Mouse (Mus musculus) lung, postnatal 25 days (tissue): ENCODE data around the gene Wdr31.

Experiments
- DNase-seq: peaks from one replicate; pipeline ENCODE4 v3.0.0; 2022; ENCODE audit warnings: low spot score

Gene Wdr31

DNA sequence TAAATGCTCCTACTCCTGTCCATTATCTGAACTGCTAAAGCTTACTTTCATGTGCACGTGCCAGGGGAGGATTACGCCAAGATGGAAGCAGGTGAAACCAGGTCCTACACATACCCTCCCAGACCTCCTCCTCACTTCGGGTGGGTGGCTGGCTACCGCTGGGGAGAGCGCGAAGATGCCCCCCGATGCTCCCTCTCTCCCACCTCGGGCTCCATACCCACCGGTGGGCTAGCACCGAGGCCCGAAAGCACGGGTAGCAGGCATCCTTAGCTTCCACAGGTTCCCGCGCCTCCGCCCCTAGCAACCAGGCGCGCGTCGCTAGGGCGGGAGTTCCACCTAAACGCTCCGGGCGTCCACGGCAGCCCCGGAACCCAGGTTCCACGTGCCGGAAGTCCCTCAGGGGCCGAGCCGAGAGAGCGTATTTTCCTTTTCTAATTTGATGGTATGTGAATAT, at the start of gene Wdr31:
Gene Wdr31, minus strand, starts transcription at position 299 of the 454 bp plus-strand sequence.
- peak; percentile 73 for DNase-seq

DNA sequence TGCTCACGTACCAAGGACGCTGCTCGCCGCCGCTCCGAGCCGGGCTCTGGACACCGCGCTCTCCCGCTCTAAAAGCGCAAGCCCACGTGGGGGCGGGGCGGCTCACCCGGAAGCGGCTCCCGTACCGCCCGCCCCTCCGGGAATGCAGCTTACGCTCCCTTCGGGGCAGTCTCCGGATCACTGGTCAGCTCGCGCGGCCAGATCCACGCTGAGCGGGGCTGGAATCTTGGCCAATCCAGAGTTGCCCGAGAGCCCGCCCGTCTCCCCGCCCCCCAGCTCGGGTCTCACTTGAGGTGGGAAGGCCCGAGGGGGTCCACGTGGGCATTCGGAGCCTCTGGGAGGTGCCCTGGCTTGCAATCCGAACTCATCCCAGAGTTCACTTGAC, 49.1 kb upstream of the Wdr31 start, which contains the start of gene Alad:
Gene Alad, minus strand, starts transcription at position 70 of the 385 bp plus-strand sequence.
- peak; percentile 88 for DNase-seq

DNA sequence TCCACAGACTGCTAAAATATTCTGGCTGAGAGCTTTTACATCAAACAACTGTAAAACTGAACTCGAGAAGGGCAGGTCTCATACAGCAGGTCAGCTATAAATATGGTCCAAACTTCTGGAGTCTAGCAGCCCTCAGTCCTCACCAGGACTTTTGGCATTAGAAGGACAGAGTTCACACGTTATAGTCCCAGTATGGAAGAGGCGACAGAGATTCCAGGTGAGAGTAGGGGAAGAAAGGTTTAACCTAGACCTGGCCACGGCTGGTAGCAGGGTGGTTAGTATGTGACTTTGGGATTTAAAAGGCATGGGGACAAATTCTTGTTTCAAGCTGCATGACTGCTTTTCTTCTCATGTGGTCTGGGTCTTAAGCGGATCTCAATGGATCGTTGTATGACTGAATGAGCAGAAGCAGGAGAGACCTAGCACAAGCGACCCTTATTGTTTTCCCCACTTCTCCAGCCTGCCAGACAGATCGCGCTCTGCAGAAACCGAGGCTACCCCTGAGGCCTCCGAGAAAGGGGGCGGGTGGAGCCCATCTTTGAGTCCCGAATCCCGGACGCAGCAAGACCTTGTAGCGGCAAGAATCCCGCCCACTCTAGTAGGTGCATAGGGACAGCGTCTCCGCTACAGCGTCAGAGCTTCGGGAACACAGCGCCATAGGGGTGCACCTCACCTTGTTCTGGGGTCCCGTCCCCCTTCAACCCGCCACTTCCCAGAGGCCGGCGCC, 48.6 kb upstream of the Wdr31 start:
- DNase-seq: no peak

DNA sequence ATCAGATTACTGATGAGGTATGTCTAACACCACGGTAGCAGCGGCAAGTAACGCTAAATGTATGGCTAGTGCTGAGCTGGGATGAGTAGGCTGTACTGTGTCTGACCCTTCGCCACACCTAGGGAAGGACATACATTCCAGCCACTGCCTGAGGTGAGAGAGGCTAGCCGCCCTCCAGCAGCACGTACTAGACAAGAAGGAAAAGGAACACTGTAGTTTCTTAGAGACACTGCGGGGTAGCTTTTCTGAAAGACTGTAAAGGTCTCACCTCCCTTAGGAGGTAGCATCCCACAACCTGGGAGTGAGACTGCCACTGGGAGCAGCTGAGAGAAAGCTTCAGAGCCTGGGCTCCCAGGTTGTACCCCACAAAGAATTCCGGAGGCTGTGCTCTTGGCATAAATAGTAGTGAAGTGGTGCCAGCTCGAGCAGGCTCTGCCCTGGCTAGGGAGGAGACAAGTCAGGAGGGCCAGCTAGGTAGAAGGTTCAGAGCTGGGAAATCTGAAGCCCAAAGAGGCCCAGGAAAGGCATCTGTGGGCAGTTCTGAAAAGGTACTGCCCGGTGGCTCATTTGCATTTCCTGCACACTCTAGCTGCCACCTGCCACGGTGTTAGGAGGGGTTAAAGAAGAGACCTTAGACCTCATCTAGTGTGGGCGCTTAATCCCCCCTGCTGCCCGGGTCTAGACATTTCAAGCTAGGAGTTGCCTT, 47.9 kb upstream of the Wdr31 start:
- DNase-seq: peak; percentile 64

DNA sequence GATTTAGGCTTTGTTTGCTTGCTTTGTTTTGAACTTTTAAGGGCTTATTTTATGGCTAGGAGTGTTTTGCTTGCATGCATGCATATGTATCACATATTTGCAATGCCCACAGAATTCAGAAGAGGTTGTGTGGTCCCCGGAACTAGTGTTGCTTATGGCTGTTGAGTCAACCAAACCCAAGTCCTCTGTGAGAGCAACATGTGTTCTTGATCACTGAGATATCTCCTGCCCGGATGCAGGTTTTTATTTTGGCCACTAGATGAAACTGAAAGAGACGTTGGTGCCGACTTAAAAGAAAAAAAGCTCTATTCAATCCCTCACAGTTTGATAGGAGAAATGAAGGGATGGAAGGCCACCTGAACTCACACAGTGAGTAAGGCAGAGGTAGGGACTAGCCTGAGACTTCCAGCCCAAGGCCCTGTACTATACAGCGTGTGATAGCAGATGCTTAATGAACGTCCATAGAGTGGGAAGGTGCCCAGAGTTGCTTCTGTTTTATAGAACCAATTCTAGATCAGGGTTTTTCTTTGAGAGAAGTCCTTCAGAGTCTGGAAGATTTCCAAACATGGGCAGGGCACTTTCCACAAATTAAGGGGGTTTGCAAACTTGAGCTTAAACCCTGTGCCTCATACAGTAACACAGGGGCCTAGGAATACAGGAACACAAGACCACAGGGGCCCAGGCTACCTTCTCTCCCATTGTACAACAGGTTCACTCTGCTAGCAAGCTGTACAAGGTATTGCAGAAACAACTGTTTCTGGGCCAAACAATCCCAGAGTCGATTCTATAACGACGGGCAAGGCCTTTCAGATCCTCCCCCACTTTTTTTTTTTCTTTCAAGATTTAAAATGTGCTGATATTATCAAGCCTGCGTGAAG, 47.1 kb upstream of the Wdr31 start:
- no peak for DNase-seq

DNA sequence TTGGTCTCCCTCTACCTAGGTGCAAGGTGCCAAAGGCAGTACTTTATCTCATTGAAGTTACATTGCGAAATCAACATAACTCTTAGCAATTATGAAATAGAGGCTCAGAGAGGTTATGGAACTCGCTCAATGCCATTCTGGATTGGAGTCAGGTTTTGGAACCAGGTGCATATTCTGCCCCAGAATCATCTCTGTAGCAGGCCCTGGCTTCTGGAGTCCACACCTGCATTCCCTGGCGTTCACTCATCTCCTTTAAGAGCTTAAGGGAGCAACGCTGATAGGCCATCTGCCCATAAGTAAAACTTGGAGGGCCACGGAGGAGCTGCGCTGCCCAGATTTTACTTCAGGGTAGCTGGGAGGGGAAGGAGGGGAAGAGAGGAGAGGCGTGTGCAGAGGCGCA, 46.4 kb upstream of the Wdr31 start:
- peak; percentile 77 for DNase-seq

DNA sequence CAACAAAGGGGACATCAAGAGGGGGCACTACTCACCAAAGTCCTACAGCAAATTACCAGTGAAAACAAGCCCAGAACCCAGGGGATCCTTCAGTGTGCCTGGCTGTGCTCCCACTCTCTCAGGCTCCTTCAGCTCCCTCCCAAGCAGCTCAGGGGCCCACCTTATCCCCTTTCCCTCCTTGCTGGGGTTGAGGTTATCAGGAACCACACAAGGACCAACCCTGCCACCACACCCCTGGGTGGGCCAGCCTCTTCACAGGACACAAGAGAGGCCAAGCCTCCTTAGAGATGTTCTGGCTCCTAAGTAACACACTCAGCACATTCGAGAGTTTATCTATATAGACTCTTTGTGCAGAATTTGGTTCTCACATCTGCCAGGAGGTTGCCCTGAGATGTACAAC, 45.9 kb upstream of the Wdr31 start:
- DNase-seq: no peak

DNA sequence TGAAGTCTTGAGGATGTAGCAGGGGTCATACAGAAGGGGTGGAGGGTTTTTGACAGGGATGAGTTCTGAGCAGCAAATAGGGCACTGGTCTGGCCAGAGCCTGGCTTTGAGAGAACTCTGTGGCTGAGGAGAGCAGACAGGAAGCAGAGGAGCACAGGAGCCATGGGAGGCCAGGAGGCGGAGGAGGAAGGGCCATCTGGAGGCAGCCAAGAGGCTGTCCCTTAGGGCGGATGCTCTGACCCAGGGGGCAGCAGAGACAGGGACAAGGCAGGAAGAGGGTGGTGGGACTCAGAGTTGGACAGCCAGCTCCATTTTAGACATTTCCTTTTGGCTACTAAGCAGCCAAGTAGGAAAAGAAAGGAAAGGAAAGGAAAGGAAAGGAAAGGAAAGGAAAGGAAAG, 45.4 kb upstream of the Wdr31 start:
- DNase-seq: peak; percentile 66

DNA sequence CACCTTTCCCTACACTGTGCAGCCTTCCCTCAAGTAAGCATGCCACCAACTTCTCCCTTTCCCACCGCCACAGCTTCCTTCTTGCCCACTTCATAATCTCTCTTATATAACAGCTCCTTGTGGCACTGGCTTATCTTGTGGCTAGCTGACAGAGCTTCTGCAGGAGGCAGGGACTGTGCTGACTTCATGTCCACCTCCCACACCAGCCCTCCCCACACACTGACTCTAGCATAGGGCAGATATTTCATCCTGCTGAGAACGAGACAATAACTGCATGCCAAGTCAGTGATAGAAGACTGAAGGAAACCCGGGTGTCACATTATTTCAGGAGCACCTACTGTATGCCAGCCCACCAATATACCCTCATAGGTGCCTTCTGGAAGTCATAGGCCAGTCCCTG, 44.8 kb upstream of the Wdr31 start:
- no peak for DNase-seq

DNA sequence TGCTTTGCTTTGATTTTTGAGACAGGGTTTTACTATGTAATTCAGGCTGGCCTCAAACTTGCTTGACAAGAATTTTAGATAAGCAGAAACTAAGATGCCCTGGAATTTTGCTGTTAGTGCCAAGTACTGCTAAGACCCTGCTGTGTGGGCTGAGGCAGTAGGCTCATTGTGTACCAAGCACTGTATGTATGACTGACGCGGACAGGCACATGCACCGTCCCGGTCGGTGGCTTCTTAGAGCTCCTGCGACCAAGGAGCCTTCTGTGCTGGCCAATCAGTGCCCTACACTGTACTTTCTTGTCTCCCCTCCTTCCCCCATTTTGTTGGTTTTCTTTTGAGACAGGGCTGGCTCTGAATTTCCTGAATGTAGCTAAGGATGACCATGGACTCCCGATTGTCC, 44.3 kb upstream of the Wdr31 start:
- no peak for DNase-seq

DNA sequence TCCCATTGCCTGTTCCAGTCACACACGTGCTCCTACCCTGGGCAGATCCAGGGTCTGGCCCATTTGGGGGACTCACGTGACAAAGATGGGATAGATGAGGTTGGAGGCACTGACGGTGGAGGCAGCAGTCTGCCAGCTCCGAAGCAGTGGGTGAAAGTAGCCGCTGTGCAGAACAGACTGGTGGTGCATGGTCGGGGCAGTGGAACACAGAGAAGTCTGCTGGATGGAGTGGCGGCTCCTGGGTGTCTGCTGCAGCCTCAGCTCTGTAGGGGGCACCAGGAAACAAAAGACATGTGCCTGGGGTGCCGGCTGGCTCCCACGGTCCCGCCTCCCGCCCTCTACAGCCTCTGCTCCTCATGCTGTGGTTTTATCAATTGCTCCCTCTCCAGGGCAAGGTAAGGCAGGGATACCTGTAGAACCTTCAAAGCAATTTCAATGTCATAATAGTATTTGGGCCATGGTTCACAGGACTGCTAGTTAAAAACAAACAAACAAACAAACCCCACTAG, 43.4 kb upstream of the Wdr31 start:
- DNase-seq: no peak

DNA sequence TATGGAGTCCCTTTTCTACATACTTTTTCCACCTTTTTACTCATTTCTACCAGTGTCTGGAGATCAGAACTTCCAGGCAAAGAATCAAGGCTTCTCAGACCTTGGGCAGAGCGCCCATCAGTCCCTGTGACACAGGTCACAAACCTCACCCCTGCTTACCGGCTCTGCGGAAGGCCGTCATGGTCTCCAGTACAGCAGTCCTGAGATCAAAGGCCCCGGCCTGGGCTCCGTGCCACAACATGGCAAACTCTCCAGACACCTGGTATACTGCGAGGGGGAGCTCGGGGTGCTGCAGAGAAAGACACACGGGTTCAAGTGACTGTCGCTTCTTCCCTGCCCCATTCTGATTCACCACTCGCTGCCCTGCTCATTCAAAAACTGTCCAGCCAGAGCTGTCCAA, 39.2 kb upstream of the Wdr31 start:
- no peak for DNase-seq

DNA sequence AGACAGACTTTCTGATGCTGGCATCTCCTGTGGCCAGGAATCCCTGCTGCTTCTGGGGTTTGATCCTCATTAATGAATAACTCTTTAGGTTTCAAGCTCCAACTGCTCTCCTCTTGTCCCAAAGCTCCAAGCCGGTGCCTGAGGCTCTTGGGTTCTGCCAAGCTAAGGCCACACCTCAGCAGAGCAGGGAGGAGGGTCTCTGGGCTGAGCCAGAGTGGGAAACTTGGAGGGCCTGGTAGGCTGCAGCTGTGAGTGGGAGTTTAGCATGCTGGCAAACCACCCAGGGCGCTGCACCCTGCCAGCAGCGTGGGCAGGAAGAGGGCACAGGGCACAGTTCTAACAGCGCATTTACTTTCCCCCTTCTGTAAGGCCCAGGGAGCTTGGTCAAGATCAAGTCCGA, 38.1 kb upstream of the Wdr31 start:
- DNase-seq: no peak

DNA sequence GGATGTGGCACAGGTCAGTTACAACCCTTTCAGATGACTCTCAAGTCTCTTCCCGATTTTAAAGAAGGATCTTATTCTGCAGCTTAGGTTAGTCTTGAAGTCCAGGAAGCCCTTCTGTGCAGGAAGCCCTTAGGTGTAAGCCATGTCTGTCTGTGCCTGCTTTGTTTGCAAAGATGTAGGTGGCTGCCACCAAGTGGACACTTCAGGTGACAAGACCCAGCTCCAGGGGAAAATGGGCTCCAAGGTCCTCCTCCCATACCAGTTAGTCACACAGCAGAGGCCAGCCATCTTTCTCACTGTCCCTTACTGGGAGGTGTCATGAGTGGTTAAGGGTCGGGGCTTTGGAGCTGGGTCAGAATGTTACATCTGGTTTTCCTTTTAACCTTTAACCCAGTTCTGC, 36.1 kb upstream of the Wdr31 start:
- no peak for DNase-seq

DNA sequence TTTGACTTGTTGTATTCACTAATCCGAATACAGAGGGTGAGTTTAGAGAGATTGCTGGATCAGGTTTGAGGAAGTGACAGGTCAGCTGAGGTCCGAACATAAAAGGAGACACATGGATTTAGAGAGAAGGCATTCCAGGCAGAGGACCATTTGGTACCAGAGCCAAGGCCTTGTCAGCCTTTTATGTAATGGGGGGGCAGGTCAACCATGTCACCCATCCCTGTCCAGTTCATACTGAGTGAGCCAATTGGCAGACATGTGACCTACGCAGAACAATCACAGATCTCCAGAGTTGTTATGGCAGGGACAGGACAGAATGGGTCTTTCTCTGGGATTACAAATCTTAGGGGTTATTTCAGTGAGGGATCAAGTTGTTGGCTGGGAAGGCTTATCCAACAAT, 35.3 kb upstream of the Wdr31 start:
- no peak for DNase-seq

DNA sequence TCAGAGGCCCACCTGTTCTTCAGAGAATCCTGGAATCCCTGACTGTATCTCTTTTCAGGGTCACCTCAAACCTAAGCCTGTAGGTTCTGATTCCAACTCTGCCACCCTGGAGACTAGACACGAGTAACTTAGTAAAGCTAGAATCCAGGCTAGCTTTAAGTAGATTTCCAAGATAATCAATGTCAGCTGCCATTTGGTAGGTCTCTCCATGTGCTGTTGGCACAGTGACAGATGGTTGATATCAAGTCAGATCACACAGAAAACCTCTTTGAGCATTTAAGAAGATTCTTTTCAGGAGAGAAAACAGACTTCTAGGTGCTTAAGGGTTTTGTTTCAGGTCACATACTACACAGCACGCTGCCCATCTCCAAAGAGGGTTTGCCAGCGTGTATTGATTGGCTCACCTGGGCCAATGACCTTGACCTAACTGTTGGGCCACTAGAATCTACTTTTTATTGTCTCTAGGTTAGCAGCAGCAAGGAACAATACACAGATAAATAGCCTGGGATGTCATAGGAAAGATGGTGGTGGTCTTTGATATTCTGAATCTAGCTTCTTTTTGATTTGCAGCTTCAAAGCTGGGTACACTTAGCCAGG, 32.8 kb upstream of the Wdr31 start, which contains the start of gene Hdhd3:
Gene Hdhd3, minus strand, starts transcription at position 94 of the 597 bp plus-strand sequence.
- DNase-seq: no peak

DNA sequence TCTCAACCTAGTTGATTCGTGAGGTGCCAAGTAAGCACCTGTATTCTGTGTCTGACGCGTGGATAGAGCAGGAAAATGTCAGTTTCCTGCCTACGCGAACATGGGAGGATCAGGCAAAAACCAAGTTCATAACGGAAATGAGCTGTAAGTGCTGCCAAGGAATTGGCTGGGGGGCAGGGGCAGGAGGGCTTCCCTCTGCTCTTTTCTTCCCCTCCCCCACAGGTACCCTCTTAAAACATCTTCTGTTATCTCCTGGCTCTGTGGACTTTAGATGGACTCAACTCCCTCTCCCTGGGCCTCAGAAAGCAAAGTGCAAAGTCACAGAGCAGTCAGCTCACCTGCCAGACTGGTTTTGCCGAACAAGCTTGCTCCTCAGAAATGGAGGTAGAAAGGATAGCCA, 32.3 kb upstream of the Wdr31 start:
- no peak for DNase-seq

DNA sequence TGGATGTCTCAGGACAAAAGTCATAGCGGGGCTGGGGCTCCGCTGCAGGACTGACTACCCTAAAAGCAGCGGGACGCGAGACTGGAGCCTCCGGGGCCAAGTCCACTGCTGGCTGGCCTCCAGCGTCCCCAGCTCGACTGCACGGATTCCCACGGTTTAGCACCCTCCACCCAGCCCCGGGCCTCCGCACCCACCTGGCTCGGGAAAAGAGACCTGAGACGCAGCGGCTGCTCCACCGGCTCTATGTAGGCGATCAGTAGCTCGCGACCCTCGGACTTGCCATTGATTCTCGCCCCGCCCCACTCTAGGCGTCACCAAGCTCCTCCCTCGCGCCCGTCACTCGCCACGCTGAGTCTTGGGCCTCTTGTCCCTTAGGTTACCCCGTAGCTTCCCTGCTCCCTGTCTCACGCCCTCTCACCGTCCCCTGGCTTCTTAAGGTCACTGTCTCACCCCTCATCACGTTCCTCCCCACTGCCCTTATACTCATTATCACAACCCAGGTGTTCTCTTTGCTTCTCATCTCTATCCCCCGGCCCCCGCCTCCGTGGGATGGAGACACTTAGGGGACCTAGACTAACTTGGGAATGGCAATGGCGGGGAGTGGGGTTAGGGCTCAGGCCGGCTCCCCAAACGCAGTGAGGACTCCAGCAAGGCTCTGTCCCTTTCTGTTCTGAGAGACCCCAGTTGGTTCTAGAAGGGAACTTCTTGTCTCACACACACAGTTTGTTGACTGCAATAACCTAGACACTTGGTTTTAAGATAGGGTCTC, 31.5 kb upstream of the Wdr31 start:
- DNase-seq: peak; percentile 92

DNA sequence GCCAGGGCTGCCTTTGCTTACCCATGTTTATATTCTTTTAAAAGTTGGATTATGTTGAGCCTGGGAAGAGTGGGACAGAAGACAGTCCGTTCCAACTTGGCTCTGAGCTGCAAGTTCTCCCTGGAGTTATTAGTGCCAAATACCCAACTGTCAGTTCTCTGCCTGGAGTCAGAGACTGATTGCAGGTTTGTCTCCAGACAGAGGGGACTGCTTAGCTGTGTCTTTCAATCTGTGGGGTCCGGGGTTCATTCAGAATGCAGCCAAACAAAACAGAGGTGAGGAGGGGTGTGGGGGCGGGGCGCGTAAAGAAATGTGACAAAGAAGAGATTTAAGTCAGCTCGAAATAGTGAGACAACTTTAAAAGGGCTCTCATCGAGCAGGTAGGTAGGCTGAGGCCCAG, 30.8 kb upstream of the Wdr31 start:
- no peak for DNase-seq

DNA sequence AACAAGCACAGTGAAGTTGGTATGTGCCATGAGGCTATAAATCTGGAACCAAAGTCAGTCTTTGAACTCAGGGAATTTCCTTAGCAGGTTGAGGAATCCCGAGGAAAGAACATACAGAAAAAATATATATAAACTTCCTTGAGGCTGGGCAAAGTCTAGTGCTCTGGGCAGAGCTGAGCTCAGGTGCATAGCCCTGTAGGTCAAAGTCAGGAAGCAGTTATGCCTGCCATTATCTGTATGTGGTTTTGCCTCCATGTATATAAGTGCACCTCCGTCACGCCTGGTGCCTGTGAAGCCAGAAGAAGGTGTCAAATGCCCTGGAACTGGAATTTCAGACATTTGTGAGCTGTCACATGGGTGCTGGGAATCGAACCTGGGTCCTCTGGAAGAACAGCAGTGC, 30.1 kb upstream of the Wdr31 start:
- DNase-seq: no peak

DNA sequence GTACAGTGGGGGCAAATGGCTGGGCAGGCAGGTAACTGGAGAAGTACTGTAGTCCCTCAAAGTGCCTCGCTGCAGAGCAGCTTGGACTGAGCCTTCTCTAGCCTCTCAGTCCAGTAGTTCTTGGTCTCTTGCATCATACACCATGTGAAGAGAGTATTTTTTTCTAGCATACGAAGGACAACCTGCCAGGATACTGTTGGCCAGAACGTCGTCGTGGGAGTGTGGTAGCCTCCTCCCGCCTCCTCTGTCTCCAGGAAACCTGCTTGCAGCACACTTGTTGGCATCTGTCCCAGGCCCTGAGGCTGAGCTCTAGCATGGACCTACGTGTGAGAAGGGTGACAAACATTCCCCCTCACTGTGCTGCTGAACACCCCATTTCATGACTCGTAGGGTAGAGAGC, 26.1 kb upstream of the Wdr31 start:
- peak; percentile 83 for DNase-seq
